ENCODE assay signal across 9 mouse cellular contexts in the genomic region with DNA sequence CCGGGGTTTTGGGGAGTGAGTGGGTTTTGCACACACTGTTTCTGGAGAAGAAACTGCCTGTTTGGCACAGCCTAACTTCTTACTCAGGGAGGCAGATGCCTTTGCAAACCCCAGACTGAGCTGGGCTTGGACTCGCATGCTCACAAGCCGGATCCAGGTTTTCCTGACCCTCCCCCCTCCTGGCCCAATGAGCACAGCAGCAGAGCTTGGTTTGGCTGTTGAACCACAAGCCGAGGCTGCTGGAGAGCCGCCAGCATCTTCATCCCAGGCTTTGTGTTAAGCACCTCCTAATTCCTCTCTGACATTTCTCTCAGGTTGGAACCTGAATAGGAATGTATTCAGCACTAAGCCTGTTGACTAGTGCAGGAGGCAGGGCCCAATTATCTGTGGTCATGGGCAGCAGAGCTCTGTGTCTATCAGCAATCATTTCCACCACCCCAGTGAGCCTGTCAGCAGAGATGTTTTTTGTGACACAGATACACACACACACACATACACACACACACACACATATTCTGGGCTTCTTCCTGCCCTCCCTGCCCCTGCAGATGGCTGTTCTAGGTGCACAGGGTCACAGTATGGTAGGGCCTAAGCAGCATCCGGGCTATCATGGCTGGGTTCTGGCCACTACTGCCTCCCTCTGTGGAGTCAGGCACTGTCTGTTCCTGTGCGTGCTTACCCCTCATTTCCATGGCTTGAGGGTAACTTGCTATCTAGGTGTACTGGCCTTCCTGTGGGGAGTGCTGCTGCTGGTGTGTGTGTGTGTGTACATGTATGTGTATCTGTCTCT.
DNase-seq lines count a peak whose midpoint lies in the region; ATAC-seq and TF ChIP-seq lines count a peak whose summit lies in the region.
"Had no signal": no experiment of that assay in that cellular context is flagged by ENCODE, and none has a peak within 500 bp of the region (broad histone marks: within the 10 kb centered on the region; RNA-seq: fewer than 3 reads in every experiment).

No protein-coding gene starts in this region.

- peaks cover 9% of the 10 kb centered on the region; the same call in 1 of the 2 replicates for H3K4me1 ChIP-seq in hindbrain, embryonic 12.5 days
- H3K4me1 ChIP-seq in hindbrain, embryonic 10.5 days (replicated peaks): no peaks in the 10 kb centered on the region
- H3K4me1 ChIP-seq in kidney, postnatal 0 days (replicated peaks; ENCODE audit: insufficient read depth, low read length): no peaks in the 10 kb centered on the region
- no peaks in the 10 kb centered on the region for H3K4me1 ChIP-seq in lung, embryonic 14.5 days (ENCODE audit: insufficient read depth)

- no peak for DNase-seq in hindbrain, embryonic 10.5 days (ENCODE audit: low spot score)
- peak; percentile 35 to 81 for DNase-seq in cerebellum, postnatal 4 days (ENCODE audit: low spot score in 2 of 2)
- DNase-seq in gastrocnemius, postnatal 14 days: peak; percentile 48
- peak; percentile 51 for DNase-seq in kidney, postnatal 0 days (ENCODE audit: low spot score)
- DNase-seq in lung, embryonic 14.5 days: peak; percentile 76
- DNase-seq in right cerebral cortex, postnatal 10 days (ENCODE audit: low spot score in 2 of 2): peak; percentile 82 to 88
- no peak for DNase-seq in yolk sac, embryonic 10.5 days (ENCODE audit: low spot score)

- no peaks in the 10 kb centered on the region for H3K36me3 ChIP-seq in hindbrain, embryonic 12.5 days
- H3K36me3 ChIP-seq in hindbrain, embryonic 10.5 days: no peaks in the 10 kb centered on the region
- H3K36me3 ChIP-seq in kidney, postnatal 0 days (ENCODE audit: insufficient read depth, low read length): no peaks in the 10 kb centered on the region
- no peaks in the 10 kb centered on the region for H3K36me3 ChIP-seq in lung, embryonic 14.5 days (ENCODE audit: insufficient read depth)
- H3K36me3 ChIP-seq: G1E had no signal

- peak; percentile 56; the same call in 1 of the 2 replicates for ATAC-seq in hindbrain, embryonic 12.5 days (ENCODE audit: low FRiP score)
- ATAC-seq in kidney, postnatal 0 days (replicated peaks; ENCODE audit: low FRiP score, low read depth): no peak
- peak; percentile 75 for ATAC-seq in lung, embryonic 14.5 days (ENCODE audit: insufficient read depth)

- H3K4me3 ChIP-seq in hindbrain, embryonic 12.5 days: no peak overlapping the region
- no peak overlapping the region for H3K4me3 ChIP-seq in hindbrain, embryonic 10.5 days
- H3K4me3 ChIP-seq in kidney, postnatal 0 days (replicated peaks; ENCODE audit: low read depth, low read length): no peak overlapping the region
- no peak overlapping the region for H3K4me3 ChIP-seq in lung, embryonic 14.5 days (ENCODE audit: low read depth, low read length)

- H3K9me3 ChIP-seq in hindbrain, embryonic 12.5 days (replicated peaks): no peaks in the 10 kb centered on the region
- no peaks in the 10 kb centered on the region for H3K9me3 ChIP-seq in hindbrain, embryonic 10.5 days
- no peaks in the 10 kb centered on the region for H3K9me3 ChIP-seq in kidney, postnatal 0 days (replicated peaks; ENCODE audit: low read length)
- H3K9me3 ChIP-seq in lung, embryonic 14.5 days (ENCODE audit: low read depth, low read length): no peaks in the 10 kb centered on the region

- no peak for TF ChIP-seq CTCF in kidney, postnatal 0 days (IDR thresholded peaks at IDR 0.05; ENCODE audit: low read depth)
- no peak for TF ChIP-seq CTCF in lung, embryonic 14.5 days (IDR thresholded peaks at IDR 0.05; ENCODE audit: low read depth)

- 0 out of 2 replicates have a peak overlapping the region, but pooled peaks have one; percentile 8 for H3K9ac ChIP-seq in hindbrain, embryonic 12.5 days
- no peak overlapping the region for H3K9ac ChIP-seq in kidney, postnatal 0 days (ENCODE audit: low read depth, low read length)
- H3K9ac ChIP-seq in lung, embryonic 14.5 days: no peak overlapping the region

- H3K27ac ChIP-seq in hindbrain, embryonic 12.5 days: no peak overlapping the region
- H3K27ac ChIP-seq in hindbrain, embryonic 10.5 days: no peak overlapping the region
- no peak overlapping the region for H3K27ac ChIP-seq in kidney, postnatal 0 days
- peak overlapping the region; percentile 18; the same call in 1 of the 2 replicates for H3K27ac ChIP-seq in lung, embryonic 14.5 days (ENCODE audit: low read depth)

- no peak overlapping the region for H3K4me2 ChIP-seq in hindbrain, embryonic 12.5 days (replicated peaks)
- H3K4me2 ChIP-seq in kidney, postnatal 0 days (ENCODE audit: low read length): no peak overlapping the region
- H3K4me2 ChIP-seq in lung, embryonic 14.5 days: no peak overlapping the region

- intact Hi-C loops in gastrocnemius, postnatal 14 days (cut with DNase I; ENCODE audit: low total_unique reads): no loop called here

- WGBS in hindbrain, embryonic 12.5 days: 56% methylated on average over 7 of the region's 7 CpGs
- 68% methylated on average over 7 of the region's 7 CpGs for WGBS in hindbrain, embryonic 10.5 days
- WGBS in kidney, postnatal 0 days: 46% methylated on average over 7 of the region's 7 CpGs
- 49% methylated on average over 7 of the region's 7 CpGs for WGBS in lung, embryonic 14.5 days

- H3K27me3 ChIP-seq in hindbrain, embryonic 12.5 days: no peaks in the 10 kb centered on the region
- no peaks in the 10 kb centered on the region for H3K27me3 ChIP-seq in hindbrain, embryonic 10.5 days (ENCODE audit: insufficient read depth, poor library complexity, severe bottlenecking)
- H3K27me3 ChIP-seq in kidney, postnatal 0 days (ENCODE audit: insufficient read depth, low read length): no peaks in the 10 kb centered on the region
- H3K27me3 ChIP-seq in lung, embryonic 14.5 days (ENCODE audit: insufficient read depth, low read length): no peaks in the 10 kb centered on the region

Comparison
In these comparisons a context has a peak if more than half of its experiments do, and no peak if none do; other contexts are left out.
1. DNase-seq: peak in cerebellum, postnatal 4 days (2 of 2), gastrocnemius, postnatal 14 days (single experiment), kidney, postnatal 0 days (single experiment), lung, embryonic 14.5 days (single experiment) and right cerebral cortex, postnatal 10 days (2 of 2); none in hindbrain, embryonic 10.5 days (single experiment) and yolk sac, embryonic 10.5 days (single experiment).